Mouse (Mus musculus) heart, embryonic 13.5 days (tissue): ENCODE data around the gene Itgb5. TPM values are rescaled to one million over a fixed set of nuclear protein-coding genes. Genes with fewer than 3 reads are reported as not detected.

Source experiments
- ATAC-seq: fragments of 200-750 bp; cut with Nextera tagmentation; 2 replicates; pipeline ENCODE4 v1.8.0; 2017; ENCODE audit warnings: moderate TSS enrichment; ENCODE audit not compliant: insufficient number of reproducible peaks, low FRiP score, low TSS enrichment; ENCODE audit errors: extremely low read depth
- H3K27ac ChIP-seq: fragments of 300-500 bp; sonication (generic); replicated peaks from 2 replicates; pipeline ENCODE4 v1.5.1; 2015; ENCODE audit warnings: moderate library complexity, mild to moderate bottlenecking, inconsistent platforms
- H3K27me3 ChIP-seq: fragments of 300-500 bp; sonication (generic); replicated peaks from 2 replicates; pipeline ENCODE4 v1.6.1; 2015; ENCODE audit warnings: mild to moderate bottlenecking, inconsistent platforms
- H3K36me3 ChIP-seq: fragments of 300-500 bp; sonication (generic); 2 replicates; pipeline ENCODE4 v1.6.1; 2015; ENCODE audit warnings: mild to moderate bottlenecking, inconsistent platforms
- H3K4me1 ChIP-seq: fragments of 300-500 bp; sonication (generic); 2 replicates; pipeline ENCODE4 v1.6.1; 2015; ENCODE audit warnings: inconsistent platforms
- H3K4me2 ChIP-seq: fragments of 300-500 bp; sonication (generic); 2 replicates; pipeline ENCODE4 v1.6.1; 2015; ENCODE audit warnings: inconsistent platforms, mild to moderate bottlenecking, moderate library complexity
- H3K4me3 ChIP-seq: fragments of 300-500 bp; sonication (generic); 2 replicates; pipeline ENCODE4 v1.5.1; 2015; ENCODE audit warnings: moderate library complexity, mild to moderate bottlenecking, inconsistent platforms
- H3K9ac ChIP-seq: fragments of 300-500 bp; sonication (generic); 2 replicates; pipeline ENCODE4 v1.6.1; 2015; ENCODE audit warnings: inconsistent platforms, mild to moderate bottlenecking, moderate library complexity
- H3K9me3 ChIP-seq: fragments of 300-500 bp; sonication (generic); 2 replicates; pipeline ENCODE4 v1.6.1; 2016; ENCODE audit warnings: inconsistent platforms
- WGBS: fragments of 180-500 bp; shearing (Covaris S2); methylation state at CpG from one replicate; pipeline ENCODE4 v1.1.7; 2015; ENCODE audit warnings: mixed read lengths; 5-methylcytosine and 5-hydroxymethylcytosine counted together
- polyA plus RNA-seq: library from polyadenylated mRNA; unstranded; fragments of >200 nt; fragmentation: Nextera tagmentation; extraction: Ambion mirVana; gene quantifications from 2 replicates; pipeline ENCODE4 v1.2.1, GENCODE M21; 2015

Gene Itgb5
- polyA plus RNA-seq, 1 experiment from 2014 or later: 37.6 TPM

GRCm38 (mm10) chr16:33966538-33967282, 137.2 kb downstream of the Itgb5 start, which contains the start of gene Umps:
Gene Umps (minus strand): TSS chr16:33967038.
- Histone ChIP-seq H3K27me3 (no peaks in the 10 kb centered on the region), H3K36me3 (peaks cover 20% of the 10 kb centered on the region), H3K4me3 (peak within 1 kb of the TSS; percentile 83), H3K9me3 (no peaks in the 10 kb centered on the region), H3K27ac (peak within 1 kb of the TSS; percentile 69), H3K4me2 (peak within 1 kb of the TSS; percentile 84), H3K9ac (peak within 1 kb of the TSS; percentile 94), H3K4me1 (peaks cover 21% of the 10 kb centered on the region)
- ATAC-seq: peak; percentile 80; the same call in 1 of the 2 replicates
- under 1% methylated on average over 44 of the region's 44 CpGs for WGBS

GRCm38 (mm10) chr16:33967283-33967640, 137.8 kb downstream of the Itgb5 start:
- Histone ChIP-seq H3K36me3 (peaks cover 15% of the 10 kb centered on the region), H3K4me3 (peak overlapping the region; percentile 83), H3K4me1 (peaks cover 17% of the 10 kb centered on the region), H3K4me2 (peak overlapping the region; percentile 84), H3K27ac (peak overlapping the region; percentile 69), H3K9ac (peak overlapping the region; percentile 94), H3K27me3 (no peaks in the 10 kb centered on the region), H3K9me3 (no peaks in the 10 kb centered on the region)
- 50% methylated on average over 2 of the region's 2 CpGs for whole genome bisulfite sequencing
- ATAC-seq: no peak

GRCm38 (mm10) chr16:33979855-33980254, 150.4 kb downstream of the Itgb5 start:
- 58% methylated on average over 2 of the region's 2 CpGs for WGBS
- H3K4me3 ChIP-seq: no peak overlapping the region
- no peak overlapping the region for H3K9ac ChIP-seq
- no peaks in the 10 kb centered on the region for H3K4me1 ChIP-seq
- H3K9me3 ChIP-seq: no peaks in the 10 kb centered on the region
- H3K27me3 ChIP-seq: no peaks in the 10 kb centered on the region
- no peak overlapping the region for H3K4me2 ChIP-seq
- no peak for ATAC-seq
- H3K36me3 ChIP-seq: peaks cover 4% of the 10 kb centered on the region; the same call in 1 of the 2 replicates
- H3K27ac ChIP-seq: no peak overlapping the region

GRCm38 (mm10) chr16:33983712-33984111, 154.2 kb downstream of the Itgb5 start:
- H3K27me3 ChIP-seq: no peaks in the 10 kb centered on the region
- H3K36me3 ChIP-seq: no peaks in the 10 kb centered on the region
- H3K4me3 ChIP-seq: no peak overlapping the region
- no peaks in the 10 kb centered on the region for H3K9me3 ChIP-seq
- 94% methylated on average over 6 of the region's 6 CpGs for WGBS
- no peak overlapping the region for H3K27ac ChIP-seq
- ATAC-seq: no peak
- no peak overlapping the region for H3K9ac ChIP-seq
- H3K4me2 ChIP-seq: no peak overlapping the region
- H3K4me1 ChIP-seq: no peaks in the 10 kb centered on the region

GRCm38 (mm10) chr16:33985372-33985771, 155.9 kb downstream of the Itgb5 start:
- 76% methylated on average over 6 of the region's 6 CpGs for WGBS
- no peaks in the 10 kb centered on the region for H3K36me3 ChIP-seq
- no peak overlapping the region for H3K9ac ChIP-seq
- no peaks in the 10 kb centered on the region for H3K4me1 ChIP-seq
- H3K4me3 ChIP-seq: no peak overlapping the region
- H3K27ac ChIP-seq: no peak overlapping the region
- no peak overlapping the region for H3K4me2 ChIP-seq
- no peak for ATAC-seq
- no peaks in the 10 kb centered on the region for H3K27me3 ChIP-seq
- no peaks in the 10 kb centered on the region for H3K9me3 ChIP-seq

GRCm38 (mm10) chr16:33986993-33987392, 157.5 kb downstream of the Itgb5 start:
- H3K36me3 ChIP-seq: no peaks in the 10 kb centered on the region
- H3K27ac ChIP-seq: no peak overlapping the region
- H3K9me3 ChIP-seq: no peaks in the 10 kb centered on the region
- ATAC-seq: no peak
- no peaks in the 10 kb centered on the region for H3K27me3 ChIP-seq
- no peak overlapping the region for H3K4me3 ChIP-seq
- H3K4me1 ChIP-seq: no peaks in the 10 kb centered on the region
- 85% methylated on average over 7 of the region's 7 CpGs for WGBS
- H3K9ac ChIP-seq: no peak overlapping the region
- no peak overlapping the region for H3K4me2 ChIP-seq

- Histone ChIP-seq H3K9me3 (no peaks in the 10 kb centered on the region), H3K4me1 (no peaks in the 10 kb centered on the region), H3K4me3 (no peak overlapping the region), H3K4me2 (no peak overlapping the region), H3K9ac (no peak overlapping the region), H3K27ac (no peak overlapping the region), H3K36me3 (no peaks in the 10 kb centered on the region), H3K27me3 (no peaks in the 10 kb centered on the region)
- no peak for ATAC-seq
- WGBS: 56% methylated on average over 17 of the region's 17 CpGs
These were observed 159.0 kb downstream of the Itgb5 start for GRCm38 (mm10) chr16:33988358-33989012.

- H3K9me3 ChIP-seq: no peaks in the 10 kb centered on the region
- H3K4me1 ChIP-seq: no peaks in the 10 kb centered on the region
- H3K9ac ChIP-seq: no peak overlapping the region
- H3K27ac ChIP-seq: no peak overlapping the region
- WGBS: 77% methylated on average over 1 of the region's 1 CpGs
- no peak for ATAC-seq
- H3K27me3 ChIP-seq: no peaks in the 10 kb centered on the region
- no peak overlapping the region for H3K4me2 ChIP-seq
- no peaks in the 10 kb centered on the region for H3K36me3 ChIP-seq
- H3K4me3 ChIP-seq: no peak overlapping the region
These were observed 159.6 kb downstream of the Itgb5 start for GRCm38 (mm10) chr16:33989106-33989505.

GRCm38 (mm10) chr16:33990712-33991111, 161.2 kb downstream of the Itgb5 start:
- 77% methylated on average over 4 of the region's 4 CpGs for WGBS
- Histone ChIP-seq H3K9ac (no peak overlapping the region), H3K4me1 (no peaks in the 10 kb centered on the region), H3K9me3 (no peaks in the 10 kb centered on the region), H3K27ac (no peak overlapping the region), H3K27me3 (no peaks in the 10 kb centered on the region), H3K4me3 (no peak overlapping the region), H3K36me3 (no peaks in the 10 kb centered on the region), H3K4me2 (no peak overlapping the region)
- ATAC-seq: no peak

GRCm38 (mm10) chr16:33994321-33994720, 164.9 kb downstream of the Itgb5 start:
- Histone ChIP-seq H3K4me1 (peaks cover 5% of the 10 kb centered on the region; the same call in 1 of the 2 replicates), H3K27me3 (peaks cover 8% of the 10 kb centered on the region; the same call in 1 of the 2 replicates), H3K4me3 (no peak overlapping the region), H3K4me2 (no peak overlapping the region), H3K27ac (no peak overlapping the region), H3K9ac (no peak overlapping the region), H3K36me3 (no peaks in the 10 kb centered on the region), H3K9me3 (no peaks in the 10 kb centered on the region)
- 83% methylated on average over 6 of the region's 6 CpGs for WGBS
- ATAC-seq: no peak

GRCm38 (mm10) chr16:33995496-33995895, 166.0 kb downstream of the Itgb5 start:
- no peak for ATAC-seq
- no peaks in the 10 kb centered on the region for H3K36me3 ChIP-seq
- no peaks in the 10 kb centered on the region for H3K9me3 ChIP-seq
- peaks cover 8% of the 10 kb centered on the region; the same call in 1 of the 2 replicates for H3K27me3 ChIP-seq
- no peak overlapping the region for H3K4me2 ChIP-seq
- peaks cover 9% of the 10 kb centered on the region; the same call in 1 of the 2 replicates for H3K4me1 ChIP-seq
- H3K4me3 ChIP-seq: no peak overlapping the region
- WGBS: 55% methylated on average over 3 of the region's 3 CpGs
- H3K27ac ChIP-seq: no peak overlapping the region
- H3K9ac ChIP-seq: no peak overlapping the region
